Mouse (Mus musculus) liver, embryonic 14.5 days (tissue): ENCODE measurements around the gene Ube2f.

Experiments
- CTCF ChIP-seq: IDR thresholded peaks from 2 replicates; pipeline ENCODE4 v1.5.1; 2016; ENCODE audit warnings: antibody characterized with exemption, low read depth, control low read depth
- EP300 ChIP-seq: IDR thresholded peaks from 2 replicates; pipeline ENCODE4 v1.6.1; 2016; ENCODE audit warnings: antibody characterized with exemption, low read depth

DNA sequence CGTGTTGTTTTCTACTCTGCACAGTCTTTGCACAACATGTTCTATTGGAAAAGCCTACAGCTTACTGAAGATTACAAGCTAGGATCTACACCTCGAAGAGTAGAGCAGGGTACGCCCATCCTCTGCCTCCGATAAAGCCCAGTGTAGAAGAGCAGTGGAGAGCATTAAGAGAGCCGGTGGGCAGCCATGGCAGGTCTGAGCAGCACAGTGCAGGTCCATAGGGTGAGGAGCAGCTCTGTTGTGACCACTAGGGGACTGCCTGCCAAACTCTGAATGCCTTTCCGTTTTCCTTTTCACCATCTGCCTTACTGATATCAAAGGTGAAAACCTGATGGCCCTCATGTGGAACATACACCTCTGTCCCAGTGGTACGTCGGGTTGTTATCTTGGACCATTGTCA lies 1.8 kb downstream of the Ube2f start:
- TF ChIP-seq CTCF (peak; percentile 78), EP300 (no peak)
